Comparison of ENCODE assay signal across 22 mouse cellular contexts in genomic region chr6:49298286-49298685, GRCm38 (mm10). TPM values are rescaled to one million over a fixed set of nuclear protein-coding genes. Genes with fewer than 3 reads are reported as not detected.
DNase-seq lines count a peak whose midpoint lies in the region; ATAC-seq and TF ChIP-seq lines count a peak whose summit lies in the region.
"Had no signal": no experiment of that assay in that cellular context is flagged by ENCODE, and none has a peak within 500 bp of the region (broad histone marks: within the 10 kb centered on the region; RNA-seq: fewer than 3 reads in every experiment).

No protein-coding gene starts in this region.

- H3K4me3 ChIP-seq in E14TG2a.4 (replicated peaks; ENCODE audit: low read length) = 0 out of 2 replicates have a peak overlapping the region, but pooled peaks have one; percentile 21
- H3K4me3 ChIP-seq in ES-Bruce4 (ENCODE audit: low read depth, low read length) = no peak overlapping the region
- H3K4me3 ChIP-seq in ES-E14 (ENCODE audit: insufficient read depth in 1 of 2, low read depth in 1 of 2, low read length in 2 of 2, poor library complexity in 1 of 2, severe bottlenecking in 1 of 2) = no peak overlapping the region
- H3K4me3 ChIP-seq in hindbrain, embryonic 12.5 days = no peak overlapping the region
- H3K4me3 ChIP-seq: embryonic facial prominence, embryonic 13.5 days; embryonic facial prominence, embryonic 15.5 days; erythroblast, embryonic 14.5 days; forebrain, embryonic 10.5 days; forebrain, embryonic 12.5 days had no signal

- H3K4me2 ChIP-seq in hindbrain, embryonic 12.5 days (replicated peaks) = no peak overlapping the region
- H3K4me2 ChIP-seq: embryonic facial prominence, embryonic 13.5 days; embryonic facial prominence, embryonic 15.5 days; forebrain, embryonic 12.5 days had no signal

- TF ChIP-seq CTCF in E14TG2a.4 (conservative IDR thresholded peaks at IDR 0.05; ENCODE audit: low read length) (no peak), ES-Bruce4 (IDR thresholded peaks at IDR 0.05; ENCODE audit: low read depth, low read length) (no peak)

- no peak overlapping the region for H3K9ac ChIP-seq in ES-Bruce4 (ENCODE audit: low read depth, poor library complexity, severe bottlenecking)
- H3K9ac ChIP-seq in ES-E14 (ENCODE audit: insufficient read depth, low read depth, low read length, poor library complexity, severe bottlenecking) = no peak overlapping the region; the same call in 1 of the 2 replicates
- H3K9ac ChIP-seq in hindbrain, embryonic 12.5 days = no peak overlapping the region
- H3K9ac ChIP-seq: embryonic facial prominence, embryonic 13.5 days; embryonic facial prominence, embryonic 15.5 days; forebrain, embryonic 12.5 days had no signal

- H3K27me3 ChIP-seq in E14TG2a.4 (ENCODE audit: insufficient read depth, low read length) (no peaks in the 10 kb centered on the region), ES-Bruce4 (ENCODE audit: control insufficient read depth, insufficient read depth, low read length, poor library complexity, severe bottlenecking) (no peaks in the 10 kb centered on the region)
- H3K27me3 ChIP-seq in hindbrain, embryonic 12.5 days = no peaks in the 10 kb centered on the region
- H3K27me3 ChIP-seq: embryonic facial prominence, embryonic 13.5 days; embryonic facial prominence, embryonic 15.5 days; forebrain, embryonic 12.5 days had no signal

- peak overlapping the region; percentile 81 for H3K27ac ChIP-seq in ES-Bruce4 (ENCODE audit: insufficient read depth, low read length)
- H3K27ac ChIP-seq in ES-E14 (ENCODE audit: insufficient read depth, low read depth, low read length, poor library complexity, severe bottlenecking) = peak overlapping the region; percentile 80; the same call in 1 of the 2 replicates
- no peak overlapping the region for H3K27ac ChIP-seq in hindbrain, embryonic 12.5 days
- H3K27ac ChIP-seq: embryonic facial prominence, embryonic 13.5 days; embryonic facial prominence, embryonic 15.5 days; forebrain, embryonic 10.5 days; forebrain, embryonic 12.5 days had no signal

- TF ChIP-seq EP300 in ES-Bruce4 (IDR thresholded peaks at IDR 0.05; ENCODE audit: insufficient read depth, low read depth, low read length) = no peak

- H3K36me3 ChIP-seq in E14TG2a.4 (ENCODE audit: insufficient read depth, low read length) (no peaks in the 10 kb centered on the region), ES-Bruce4 (ENCODE audit: control insufficient read depth, insufficient read depth, low read length, poor library complexity, severe bottlenecking) (no peaks in the 10 kb centered on the region), ES-E14 (ENCODE audit: control insufficient read depth, insufficient read depth, low read length, poor library complexity, severe bottlenecking) (no peaks in the 10 kb centered on the region)
- H3K36me3 ChIP-seq in hindbrain, embryonic 12.5 days = no peaks in the 10 kb centered on the region
- H3K36me3 ChIP-seq: embryonic facial prominence, embryonic 13.5 days; embryonic facial prominence, embryonic 15.5 days; forebrain, embryonic 10.5 days; forebrain, embryonic 12.5 days had no signal

- no peaks in the 10 kb centered on the region for H3K9me3 ChIP-seq in E14TG2a.4 (ENCODE audit: low read length)
- peaks cover 4% of the 10 kb centered on the region; the same call in 1 of the 2 replicates for H3K9me3 ChIP-seq in ES-Bruce4 (replicated peaks; ENCODE audit: control insufficient read depth, insufficient read depth, low read length, poor library complexity, severe bottlenecking)
- H3K9me3 ChIP-seq in ES-E14 (ENCODE audit: control insufficient read depth, insufficient read depth, low read depth, low read length) = no peaks in the 10 kb centered on the region
- no peaks in the 10 kb centered on the region for H3K9me3 ChIP-seq in hindbrain, embryonic 12.5 days (replicated peaks)
- H3K9me3 ChIP-seq: embryonic facial prominence, embryonic 13.5 days; embryonic facial prominence, embryonic 15.5 days; forebrain, embryonic 10.5 days; forebrain, embryonic 12.5 days had no signal

- peaks cover 65% of the 10 kb centered on the region for H3K4me1 ChIP-seq in E14TG2a.4 (replicated peaks; ENCODE audit: low read depth, low read length)
- peaks cover 8% of the 10 kb centered on the region for H3K4me1 ChIP-seq in ES-Bruce4 (ENCODE audit: control insufficient read depth, insufficient read depth, low read length)
- H3K4me1 ChIP-seq in ES-E14 (ENCODE audit: control insufficient read depth in 2 of 2, insufficient read depth in 2 of 2, low read length in 2 of 2, poor library complexity in 1 of 2) = peaks cover 5 to 17% of the 10 kb centered on the region in 2 experiments; a peak in 3 of 4 replicates
- H3K4me1 ChIP-seq in hindbrain, embryonic 12.5 days = no peaks in the 10 kb centered on the region
- H3K4me1 ChIP-seq: embryonic facial prominence, embryonic 13.5 days; embryonic facial prominence, embryonic 15.5 days; forebrain, embryonic 10.5 days; forebrain, embryonic 12.5 days had no signal

- in situ Hi-C loops in ES-E14 (cut with MboI; ENCODE audit: low sequenced_read_pairs in 2 of 2, unreplicated experiment in 2 of 2) = no loop called here

- no peak for ATAC-seq in hindbrain, embryonic 12.5 days (ENCODE audit: low FRiP score)
- ATAC-seq: forebrain, embryonic 14.5 days; forebrain, embryonic 16.5 days had no signal

- DNase-seq in ES-E14 (ENCODE audit: low read depth, low spot score) = no peak
- DNase-seq in ZHBTc4 (ENCODE audit: low read depth, low spot score) = peak; percentile 29
- no peak for DNase-seq in adrenal gland, adult 18-20 months (ENCODE audit: low spot score in 2 of 2)
- DNase-seq in layer of hippocampus, adult 8-10 months (ENCODE audit: low spot score in 2 of 2) = no peak
- DNase-seq: adrenal gland, adult 8-10 months; adrenal gland, postnatal 14 days; adrenal gland, postnatal 36 days; cerebellum, adult 11-12 months; cerebellum, adult 2 months; cerebellum, adult 9-10 months; cerebellum, postnatal 10 days; cerebellum, postnatal 25 days had no signal

- no peak for TF ChIP-seq POLR2A in ES-Bruce4 (IDR thresholded peaks at IDR 0.05; ENCODE audit: insufficient read depth, low read length)

TF ChIP-seq in ES-E14, 5 proteins besides CTCF, POLR2A, EP300 and RAD21:
- TF ChIP-seq ZNF384 (IDR thresholded peaks at IDR 0.05; ENCODE audit: low read depth, low read length) = no peak
- no peak for TF ChIP-seq CHD2 (IDR thresholded peaks at IDR 0.05; ENCODE audit: low read depth, low read length)
- TF ChIP-seq MAFK (IDR thresholded peaks at IDR 0.05; ENCODE audit: insufficient read depth, low read depth, low read length) = no peak
- no peak for TF ChIP-seq HCFC1 (IDR thresholded peaks at IDR 0.05; ENCODE audit: borderline replicate concordance, insufficient read depth, low read length)
- TF ChIP-seq ZC3H11A (IDR thresholded peaks at IDR 0.05; ENCODE audit: borderline replicate concordance, low read depth, low read length) = no peak

RNA-seq across cellular contexts. Expression of gene Ccdc126, which starts 20.8 kb away (rescaled TPM):
- 4.0 and 4.2 TPM in 2 replicates for polyA plus RNA-seq in ES-Bruce4 (2011; ENCODE audit: insufficient read depth, insufficient read length, low read depth, missing spikeins)
- total RNA-seq in ES-E14 (2012; rRNA removed) = 8.4 and 8.7 TPM in 2 replicates
- polyA plus RNA-seq in hindbrain, embryonic 12.5 days (2016; fragmentation: Nextera tagmentation; extraction: Ambion mirVana) = 7.0 and 8.6 TPM in 2 replicates
- total RNA-seq in adrenal gland, adult 18-20 months (2021) = 10 to 100 TPM; 10.1 to 16.1 TPM
- 10 to 100 TPM in 2 of 4 experiments, 1 to 10 TPM in 2; 7.9 to 10.8 (median 9.4) TPM for total RNA-seq in layer of hippocampus, adult 8-10 months (2022)
- polyA plus RNA-seq: erythroblast, embryonic 14.5 days had no signal

RNA-seq across cellular contexts. Expression of gene Tra2a, which starts 34.5 kb away (rescaled TPM):
- polyA plus RNA-seq in ES-Bruce4 (2011; ENCODE audit: insufficient read depth, insufficient read length, low read depth, missing spikeins) = 312 and 328 TPM in 2 replicates
- total RNA-seq in ES-E14 (2012; rRNA removed) = 105 and 136 TPM in 2 replicates
- polyA plus RNA-seq in hindbrain, embryonic 12.5 days (2016; fragmentation: Nextera tagmentation; extraction: Ambion mirVana) = 142 and 148 TPM in 2 replicates
- 100 to 1,000 TPM; 102 to 111 TPM for total RNA-seq in adrenal gland, adult 18-20 months (2021)
- 100 to 1,000 TPM in 1 of 4 experiments, 10 to 100 TPM in 3; 54.1 to 108 (median 82.0) TPM for total RNA-seq in layer of hippocampus, adult 8-10 months (2022)
